Mouse (Mus musculus) cerebellum, postnatal 10 days (tissue): ENCODE measurements at regions not wholly inside any gene's neighbourhood (a gene's known extent, or its start where the extent isn't known, plus 50 kb on each side); places are given as distances from the start of the nearest gene placed in this dataset.
A peak's percentile ranks its signal among the peaks of the same experiment; 100 is the strongest.

Experiments
- DNase-seq, 2 experiments: peaks; one replicate each; pipeline ENCODE4 v3.0.0; 2021; ENCODE audit warnings: mixed read lengths in 2 of 2

- no peak for DNase-seq
Observed at GRCm38 (mm10) chr15:50942429-50942828, 2942.3 kb upstream of the Gm7489 start.

GRCm38 (mm10) chr15:50944976-50945375 lies 2939.7 kb upstream of the Gm7489 start:
- DNase-seq = peak in 1 of 2 experiments; percentile 2

GRCm38 (mm10) chr15:50959109-50959508 lies 2925.6 kb upstream of the Gm7489 start:
- DNase-seq = no peak

GRCm38 (mm10) chr15:50963606-50964005 lies 2921.1 kb upstream of the Gm7489 start:
- no peak for DNase-seq

- DNase-seq = no peak
Observed at GRCm38 (mm10) chr15:50964236-50964635, 2920.5 kb upstream of the Gm7489 start.

GRCm38 (mm10) chr15:50967176-50967575 lies 2917.5 kb upstream of the Gm7489 start:
- no peak for DNase-seq

GRCm38 (mm10) chr15:50970637-50971036 lies 2914.1 kb upstream of the Gm7489 start:
- DNase-seq = peak; percentile 6 to 22

- DNase-seq = no peak
Observed at GRCm38 (mm10) chr15:50972593-50972992, 2912.1 kb upstream of the Gm7489 start.

GRCm38 (mm10) chr15:50974002-50974754 lies 2910.5 kb upstream of the Gm7489 start:
- no peak for DNase-seq

GRCm38 (mm10) chr15:50989457-50989856 lies 2895.2 kb upstream of the Gm7489 start:
- DNase-seq = no peak

GRCm38 (mm10) chr15:50991667-50992066 lies 2893.0 kb upstream of the Gm7489 start:
- no peak for DNase-seq

- no peak for DNase-seq
Observed at GRCm38 (mm10) chr15:50992246-50992645, 2892.5 kb upstream of the Gm7489 start.

GRCm38 (mm10) chr15:50993121-50993520 lies 2891.6 kb upstream of the Gm7489 start:
- DNase-seq = no peak

GRCm38 (mm10) chr15:50995688-50996087 lies 2889.0 kb upstream of the Gm7489 start:
- no peak for DNase-seq

GRCm38 (mm10) chr15:50996296-50996695 lies 2888.4 kb upstream of the Gm7489 start:
- no peak for DNase-seq

GRCm38 (mm10) chr15:50997209-50997763 lies 2887.4 kb upstream of the Gm7489 start:
- peak; percentile 97 for DNase-seq

- no peak for DNase-seq
Observed at GRCm38 (mm10) chr15:51038968-51039367, 2845.7 kb upstream of the Gm7489 start.

- DNase-seq = no peak
Observed at GRCm38 (mm10) chr15:51070538-51070937, 2814.2 kb upstream of the Gm7489 start.

GRCm38 (mm10) chr15:51071132-51071656 lies 2813.5 kb upstream of the Gm7489 start:
- DNase-seq = peak; percentile 56 to 61

GRCm38 (mm10) chr15:51073678-51074077 lies 2811.0 kb upstream of the Gm7489 start:
- DNase-seq = no peak

GRCm38 (mm10) chr15:51074196-51074595 lies 2810.5 kb upstream of the Gm7489 start:
- DNase-seq = no peak

GRCm38 (mm10) chr15:51083677-51084322 lies 2800.9 kb upstream of the Gm7489 start:
- peak; percentile 37 to 46 for DNase-seq

- DNase-seq = peak; percentile 65 to 69
Observed at GRCm38 (mm10) chr15:51092936-51093335, 2791.8 kb upstream of the Gm7489 start.

- no peak for DNase-seq
Observed at GRCm38 (mm10) chr15:51103948-51104347, 2780.8 kb upstream of the Gm7489 start.
